Mouse (Mus musculus) kidney, postnatal 0 days (tissue): ENCODE data around the gene Vps35l. TPM values are rescaled to one million over a fixed set of nuclear protein-coding genes. Genes with fewer than 3 reads are reported as not detected.

ENCODE experiments used
- ATAC-seq: fragments of 200-750 bp; cut with Nextera tagmentation; replicated peaks from 2 replicates; pipeline ENCODE4 v1.8.0; 2017; ENCODE audit warnings: low read depth, moderate number of reproducible peaks, moderate TSS enrichment, moderate library complexity; ENCODE audit not compliant: low FRiP score
- DNase-seq: peaks from one replicate; pipeline ENCODE4 v3.0.0-alpha.2; 2016; ENCODE audit warnings: low spot score
- H3K27ac ChIP-seq: fragments of 300-500 bp; sonication (generic); 2 replicates; pipeline ENCODE4 v1.5.1; 2014; ENCODE audit warnings: mild to moderate bottlenecking
- H3K27me3 ChIP-seq: fragments of 300-500 bp; sonication (generic); 2 replicates; pipeline ENCODE4 v1.6.1; 2014; ENCODE audit warnings: low read length, mixed read lengths; ENCODE audit not compliant: insufficient read depth
- H3K36me3 ChIP-seq: fragments of 300-500 bp; sonication (generic); 2 replicates; pipeline ENCODE4 v1.6.1; 2014; ENCODE audit warnings: low read length, mixed read lengths; ENCODE audit not compliant: insufficient read depth
- H3K4me1 ChIP-seq: fragments of 300-500 bp; sonication (generic); replicated peaks from 2 replicates; pipeline ENCODE4 v1.6.1; 2014; ENCODE audit warnings: antibody characterized with exemption, low read length, mixed read lengths; ENCODE audit not compliant: insufficient read depth
- H3K4me2 ChIP-seq: fragments of 300-500 bp; sonication (generic); 2 replicates; pipeline ENCODE4 v1.6.1; 2014; ENCODE audit warnings: mild to moderate bottlenecking, low read length, moderate library complexity, mixed read lengths
- H3K4me3 ChIP-seq: fragments of 300-500 bp; sonication (generic); replicated peaks from 2 replicates; pipeline ENCODE4 v1.5.1; 2014; ENCODE audit warnings: low read depth, low read length
- H3K9ac ChIP-seq: fragments of 300-500 bp; sonication (generic); 2 replicates; pipeline ENCODE4 v1.6.1; 2014; ENCODE audit warnings: low read depth, low read length
- H3K9me3 ChIP-seq: fragments of 300-500 bp; sonication (generic); replicated peaks from 2 replicates; pipeline ENCODE4 v1.6.1; 2016; ENCODE audit warnings: low read length, inconsistent platforms, mixed read lengths
- CTCF ChIP-seq: IDR thresholded peaks from 2 replicates; pipeline ENCODE4 v1.5.1; 2016; ENCODE audit warnings: antibody characterized with exemption, low read depth, mild to moderate bottlenecking, moderate library complexity
- WGBS: fragments of 180-500 bp; shearing (Covaris S2); extraction: QIAGEN DNeasy Blood & Tissue Kit; methylation state at CpG from one replicate; pipeline ENCODE4 v1.1.7; 2014; 5-methylcytosine and 5-hydroxymethylcytosine counted together
- polyA plus RNA-seq: library from polyadenylated mRNA; unstranded; fragments of >200 nt; fragmentation: Nextera tagmentation; extraction: Ambion mirVana; gene quantifications from 2 replicates; pipeline ENCODE4 v1.2.1, GENCODE M21; 2015

Gene Vps35l
- polyA plus RNA-seq, 1 experiment from 2014 or later: 59.0 TPM

DNA sequence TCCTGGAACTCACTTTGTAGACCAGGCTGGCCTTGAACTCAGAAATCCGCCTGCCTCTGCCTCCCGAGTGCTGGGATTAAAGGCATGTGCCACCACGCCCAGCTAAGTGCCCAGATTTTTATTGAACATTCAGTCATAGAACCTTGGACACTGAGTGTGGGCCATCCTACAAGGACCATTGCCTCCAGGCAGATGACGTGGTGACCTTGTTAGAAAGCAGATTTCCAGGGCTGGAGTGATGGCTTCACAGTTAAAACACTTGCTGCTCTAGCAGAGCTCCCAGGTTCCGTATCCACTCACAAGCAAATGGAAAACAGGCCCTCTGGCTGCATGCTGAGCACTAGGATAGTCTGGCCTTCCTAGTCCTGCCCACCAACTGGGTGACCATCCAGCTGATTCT, 4.7 kb downstream of the Vps35l start:
- no peak overlapping the region for H3K9ac ChIP-seq
- peaks cover 30% of the 10 kb centered on the region for H3K36me3 ChIP-seq
- H3K4me3 ChIP-seq: no peak overlapping the region
- WGBS: 93% methylated on average over 5 of the region's 5 CpGs
- no peak overlapping the region for H3K27ac ChIP-seq
- ATAC-seq (no peak), DNase-seq (no peak)
- H3K4me1 ChIP-seq: 0 out of 2 replicates have a peak, but pooled peaks cover 7% of the 10 kb centered on the region
- no peak for TF ChIP-seq CTCF
- no peak overlapping the region for H3K4me2 ChIP-seq
- no peaks in the 10 kb centered on the region for H3K27me3 ChIP-seq
- no peaks in the 10 kb centered on the region for H3K9me3 ChIP-seq

DNA sequence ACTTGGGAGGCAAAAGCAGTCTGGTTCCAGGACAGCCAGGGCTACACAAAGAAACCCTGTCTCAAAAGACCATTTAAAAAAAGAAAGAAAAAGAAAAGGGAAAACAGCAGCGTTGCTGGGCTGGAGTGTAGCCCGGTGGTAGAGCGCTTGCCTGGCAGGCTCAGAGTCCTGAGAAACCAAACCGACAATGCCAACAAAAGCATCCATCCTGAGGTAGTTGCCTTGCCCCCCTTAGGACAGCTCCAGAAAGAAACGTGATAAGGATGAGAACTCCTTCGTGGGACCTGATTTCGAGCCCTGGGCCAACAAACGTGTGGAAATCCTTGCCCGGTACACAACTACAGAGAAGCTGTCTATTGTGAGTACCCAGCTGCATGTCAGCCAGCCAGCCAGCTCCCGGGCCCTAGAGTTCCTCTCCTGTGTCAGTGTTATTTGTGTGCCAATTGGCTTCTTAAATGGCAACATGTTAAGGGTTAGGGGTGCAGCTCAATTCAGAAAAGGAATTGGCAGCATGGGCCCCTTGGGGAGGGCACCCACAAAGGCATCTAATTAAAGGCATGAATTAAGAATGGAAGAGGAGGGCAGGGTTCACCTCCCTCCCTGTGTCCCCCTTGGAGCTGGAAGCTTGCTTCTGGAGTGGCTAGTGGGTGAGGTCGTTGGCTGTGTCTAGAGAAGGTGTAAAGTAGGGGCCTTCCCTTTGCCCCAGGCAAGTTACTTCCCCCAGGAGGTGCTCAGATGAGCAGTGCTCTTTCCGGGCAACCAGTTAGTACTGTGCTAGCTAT, 8.1 kb downstream of the Vps35l start:
- 89% methylated on average over 12 of the region's 12 CpGs for WGBS
- Histone ChIP-seq H3K27ac (no peak overlapping the region), H3K4me3 (no peak overlapping the region), H3K4me1 (no peaks in the 10 kb centered on the region), H3K36me3 (peaks cover 56% of the 10 kb centered on the region), H3K27me3 (no peaks in the 10 kb centered on the region), H3K9me3 (no peaks in the 10 kb centered on the region), H3K9ac (no peak overlapping the region), H3K4me2 (no peak overlapping the region)
- TF ChIP-seq CTCF: no peak
- DNase-seq (no peak), ATAC-seq (no peak)

DNA sequence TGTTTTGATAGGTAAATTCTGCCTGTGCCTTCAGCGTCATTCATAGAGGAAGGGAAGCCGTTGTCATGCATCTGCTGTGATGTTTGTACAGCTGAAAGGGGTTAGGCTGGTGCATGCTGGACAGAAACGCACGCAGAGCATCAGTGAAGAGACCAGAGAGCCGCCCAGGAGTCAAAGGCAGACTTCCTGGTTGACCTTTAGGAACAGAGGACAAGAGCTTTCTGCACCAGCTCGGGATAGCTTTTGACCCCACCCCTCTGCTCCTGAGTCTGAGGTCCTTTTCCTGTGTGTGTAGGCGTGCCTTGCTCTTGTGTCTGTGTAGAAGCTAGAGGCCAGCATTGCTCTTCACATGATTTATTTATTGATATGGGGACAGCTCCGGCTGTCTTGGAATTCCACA, 9.7 kb downstream of the Vps35l start:
- Histone ChIP-seq H3K27ac (no peak overlapping the region), H3K4me3 (no peak overlapping the region), H3K4me2 (no peak overlapping the region), H3K27me3 (no peaks in the 10 kb centered on the region), H3K9me3 (no peaks in the 10 kb centered on the region), H3K36me3 (peaks cover 64% of the 10 kb centered on the region), H3K4me1 (no peaks in the 10 kb centered on the region), H3K9ac (no peak overlapping the region)
- DNase-seq (no peak), ATAC-seq (no peak)
- WGBS: 65% methylated on average over 8 of the region's 8 CpGs
- no peak for TF ChIP-seq CTCF

GRCm38 (mm10) chr7:118751625-118752024, 11.6 kb downstream of the Vps35l start:
- H3K4me1 ChIP-seq: no peaks in the 10 kb centered on the region
- H3K4me2 ChIP-seq: no peak overlapping the region
- no peaks in the 10 kb centered on the region for H3K27me3 ChIP-seq
- no peak for TF ChIP-seq CTCF
- H3K9me3 ChIP-seq: no peaks in the 10 kb centered on the region
- DNase-seq (no peak), ATAC-seq (no peak)
- H3K36me3 ChIP-seq: peaks cover 58% of the 10 kb centered on the region
- no peak overlapping the region for H3K27ac ChIP-seq
- 89% methylated on average over 7 of the region's 7 CpGs for WGBS
- no peak overlapping the region for H3K4me3 ChIP-seq
- no peak overlapping the region for H3K9ac ChIP-seq

DNA sequence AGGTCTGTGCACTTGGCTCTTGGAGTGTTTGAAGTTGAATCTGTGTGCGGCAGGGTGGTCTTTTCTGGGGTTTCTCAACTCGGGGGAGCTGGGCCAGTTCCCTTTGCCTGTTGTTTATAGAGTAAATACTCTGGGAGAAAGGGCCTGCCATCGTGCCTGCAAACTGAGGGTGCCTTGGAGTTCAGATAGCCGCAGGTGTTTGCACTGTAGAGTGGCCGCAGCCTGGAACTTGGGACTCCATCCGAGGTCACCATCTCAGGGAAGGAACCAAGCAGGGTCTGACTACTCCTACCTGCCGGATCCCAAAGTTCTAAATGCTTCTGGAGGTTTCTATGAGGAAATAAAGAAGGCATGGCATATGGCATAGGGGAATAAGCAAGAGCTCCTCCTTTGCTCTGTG, 15.7 kb downstream of the Vps35l start:
- no peak overlapping the region for H3K4me2 ChIP-seq
- no peak overlapping the region for H3K4me3 ChIP-seq
- DNase-seq (no peak), ATAC-seq (no peak)
- H3K27ac ChIP-seq: no peak overlapping the region
- 70% methylated on average over 7 of the region's 7 CpGs for WGBS
- no peak for TF ChIP-seq CTCF
- H3K9me3 ChIP-seq: no peaks in the 10 kb centered on the region
- no peaks in the 10 kb centered on the region for H3K4me1 ChIP-seq
- H3K36me3 ChIP-seq: peaks cover 36% of the 10 kb centered on the region
- no peak overlapping the region for H3K9ac ChIP-seq
- H3K27me3 ChIP-seq: no peaks in the 10 kb centered on the region

- H3K27ac ChIP-seq: no peak overlapping the region
- H3K9ac ChIP-seq: no peak overlapping the region
- WGBS: 92% methylated on average over 24 of the region's 24 CpGs
- ATAC-seq (no peak), DNase-seq (no peak)
- H3K27me3 ChIP-seq: no peaks in the 10 kb centered on the region
- no peak for TF ChIP-seq CTCF
- H3K4me3 ChIP-seq: no peak overlapping the region
- no peaks in the 10 kb centered on the region for H3K4me1 ChIP-seq
- peaks cover 36% of the 10 kb centered on the region; the same call in 1 of the 2 replicates for H3K36me3 ChIP-seq
- no peaks in the 10 kb centered on the region for H3K9me3 ChIP-seq
- no peak overlapping the region for H3K4me2 ChIP-seq
Measured at GRCm38 (mm10) chr7:118756490-118757265, 16.7 kb downstream of the Vps35l start.
